Mouse (Mus musculus): ENCODE measurements around the gene 0610037L13Rik.

The 0610037L13Rik gene

GRCm38 (mm10) chr4:107889731-107890432 lies at the start of gene 0610037L13Rik:
Gene 0610037L13Rik (plus strand): TSS chr4:107889813.
- DNase-seq, result peak; percentile 94 to 96

GRCm38 (mm10) chr4:107843687-107844086 lies 45.9 kb upstream of the 0610037L13Rik start:
- DNase-seq, result no peak

DNA sequence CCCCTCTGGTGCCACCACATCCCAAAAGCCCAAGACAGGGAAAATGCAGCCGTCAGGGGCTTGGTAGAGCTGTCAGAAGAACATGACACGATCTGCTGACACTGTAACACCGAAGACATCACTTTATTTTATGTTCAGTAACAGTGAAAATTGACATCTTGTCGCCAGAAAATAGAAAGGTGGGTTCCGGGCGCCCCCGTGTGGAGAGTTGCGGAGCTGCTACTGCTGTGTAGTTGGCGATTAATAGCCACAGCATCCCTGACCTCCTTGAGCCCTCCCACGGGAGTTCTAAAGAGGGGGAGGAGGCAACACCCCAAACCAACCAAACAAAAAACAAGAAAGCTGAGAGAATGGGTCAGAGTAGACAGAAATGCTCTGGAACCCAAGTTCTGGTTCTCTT lies 44.6 kb upstream of the 0610037L13Rik start:
- peak; percentile 86 to 90 for DNase-seq

DNA sequence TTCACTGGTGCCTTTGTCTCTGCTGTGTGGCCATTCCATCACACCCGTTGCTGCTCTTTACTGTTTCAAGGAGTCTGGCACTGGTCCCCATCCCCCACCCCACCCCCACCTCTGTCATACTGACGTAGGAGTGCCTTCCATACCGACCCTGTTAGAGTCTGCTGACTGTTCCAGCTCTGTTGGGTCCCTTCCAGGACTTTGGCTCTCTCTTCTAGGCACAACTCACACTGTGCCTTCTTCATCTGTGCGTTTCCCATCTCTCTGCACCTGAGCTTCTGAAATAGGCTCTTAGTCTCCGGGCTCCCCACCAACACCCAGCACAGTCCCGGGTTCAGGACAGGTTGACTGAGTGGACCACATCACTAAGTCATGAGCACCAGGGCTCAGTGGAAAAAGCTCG lies 42.8 kb upstream of the 0610037L13Rik start:
- DNase-seq, result no peak

- DNase-seq, result no peak
Observed at GRCm38 (mm10) chr4:107848546-107848945, 41.1 kb upstream of the 0610037L13Rik start.

GRCm38 (mm10) chr4:107849621-107850020 lies 40.0 kb upstream of the 0610037L13Rik start:
- no peak for DNase-seq

- peak in 1 of 2 experiments; percentile 53 for DNase-seq
Observed at GRCm38 (mm10) chr4:107850091-107850490, 39.5 kb upstream of the 0610037L13Rik start.

- no peak for DNase-seq
Observed at GRCm38 (mm10) chr4:107853333-107853732, 36.3 kb upstream of the 0610037L13Rik start.

GRCm38 (mm10) chr4:107853836-107854235 lies 35.8 kb upstream of the 0610037L13Rik start:
- DNase-seq, result no peak

DNA sequence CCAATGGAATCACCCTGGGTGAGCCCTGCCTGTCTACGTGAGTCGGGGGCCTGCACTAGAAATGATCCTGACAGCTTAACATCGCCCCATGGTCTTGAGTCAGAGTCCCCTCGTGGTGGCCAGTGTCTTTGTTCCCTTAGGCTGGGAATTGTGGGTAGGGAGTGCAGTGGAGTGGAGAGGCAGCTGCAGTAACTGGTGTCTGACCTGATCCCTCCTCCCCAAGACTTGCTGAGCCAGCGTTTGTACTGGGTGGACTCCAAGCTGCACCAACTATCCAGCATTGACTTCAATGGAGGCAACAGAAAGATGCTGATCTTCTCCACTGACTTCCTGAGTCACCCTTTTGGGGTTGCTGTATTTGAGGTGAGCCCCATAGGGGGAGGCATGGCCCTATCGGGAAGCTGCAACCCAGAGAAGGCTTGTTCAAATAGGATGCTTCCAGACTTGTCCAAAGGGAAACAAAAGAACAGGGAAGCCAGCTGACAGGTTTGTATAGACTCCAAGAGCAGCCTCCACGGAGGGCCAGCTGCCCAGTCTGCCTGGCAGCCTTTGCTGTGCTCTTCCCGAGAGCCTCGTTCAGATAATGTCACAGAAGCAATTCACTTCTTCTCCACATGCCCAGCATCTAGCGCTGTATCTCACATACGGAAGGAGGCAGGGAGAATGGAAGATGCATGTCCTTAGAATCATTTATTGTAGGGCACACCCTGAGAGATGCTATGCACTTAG lies 32.5 kb upstream of the 0610037L13Rik start:
- DNase-seq, result peak in 1 of 2 experiments; percentile 41

DNA sequence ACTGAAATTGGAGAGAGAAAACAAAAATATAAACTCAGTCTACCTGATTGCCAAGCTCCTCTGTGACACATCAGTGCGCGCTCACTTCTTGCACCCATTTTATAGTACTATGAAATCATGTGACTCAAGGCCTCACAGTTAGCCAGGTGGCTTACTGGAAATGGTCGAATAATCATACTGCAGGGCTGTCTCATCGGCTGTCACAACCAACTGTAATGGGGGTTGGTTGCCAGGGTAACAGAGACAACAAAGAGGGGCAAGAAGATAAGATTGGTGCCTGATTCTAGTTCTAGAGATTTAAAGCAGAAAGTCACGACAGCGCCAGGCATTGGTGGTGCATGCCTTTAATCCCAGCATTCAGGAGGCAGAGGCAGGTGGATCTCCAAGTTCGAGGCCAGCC lies 30.6 kb upstream of the 0610037L13Rik start:
- DNase-seq, result no peak

- no peak for DNase-seq
Observed at GRCm38 (mm10) chr4:107864866-107865265, 24.7 kb upstream of the 0610037L13Rik start.

DNA sequence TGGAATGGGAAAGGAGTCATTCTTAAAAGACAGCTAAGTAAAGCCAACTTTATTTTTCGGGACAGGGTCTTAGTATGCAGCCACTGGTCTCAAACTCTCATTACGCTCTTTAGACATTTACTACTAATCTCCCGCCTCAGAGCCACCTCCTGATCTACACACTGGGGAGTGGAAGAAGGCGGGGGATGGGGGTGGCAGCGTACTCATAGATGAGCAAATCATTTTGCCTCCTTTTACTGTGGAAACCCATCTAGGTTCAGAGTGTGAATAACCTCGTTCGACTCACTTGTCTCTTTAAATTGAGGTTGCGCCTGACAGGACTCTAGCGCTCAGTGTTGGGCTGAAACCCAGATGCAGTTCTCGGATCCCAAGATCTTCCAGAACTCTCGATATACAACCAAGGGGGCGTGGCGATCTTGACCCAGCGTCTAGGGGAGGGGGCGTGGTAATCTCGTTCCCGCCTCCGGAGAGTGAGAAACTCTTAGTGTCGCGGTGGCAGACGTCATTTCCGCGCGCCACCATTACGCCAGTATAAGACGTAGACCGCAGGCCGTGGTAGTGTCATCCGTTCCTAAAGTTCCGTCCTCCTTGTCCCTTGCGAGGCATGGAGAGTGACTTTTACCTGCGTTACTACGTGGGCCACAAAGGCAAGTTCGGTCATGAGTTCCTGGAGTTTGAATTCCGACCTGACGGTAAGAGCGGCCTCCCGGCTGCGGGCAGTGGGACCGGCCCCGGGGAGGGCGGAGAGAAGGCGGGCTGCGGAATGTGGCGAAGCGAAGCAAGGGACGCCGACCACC lies 10.2 kb upstream of the 0610037L13Rik start, which contains the start of gene Magoh:
Gene Magoh, plus strand, starts transcription at position 502 of the 797 bp plus-strand sequence.
- peak; percentile 99 for DNase-seq

GRCm38 (mm10) chr4:107881631-107882030 lies 8.0 kb upstream of the 0610037L13Rik start:
- DNase-seq, result no peak

DNA sequence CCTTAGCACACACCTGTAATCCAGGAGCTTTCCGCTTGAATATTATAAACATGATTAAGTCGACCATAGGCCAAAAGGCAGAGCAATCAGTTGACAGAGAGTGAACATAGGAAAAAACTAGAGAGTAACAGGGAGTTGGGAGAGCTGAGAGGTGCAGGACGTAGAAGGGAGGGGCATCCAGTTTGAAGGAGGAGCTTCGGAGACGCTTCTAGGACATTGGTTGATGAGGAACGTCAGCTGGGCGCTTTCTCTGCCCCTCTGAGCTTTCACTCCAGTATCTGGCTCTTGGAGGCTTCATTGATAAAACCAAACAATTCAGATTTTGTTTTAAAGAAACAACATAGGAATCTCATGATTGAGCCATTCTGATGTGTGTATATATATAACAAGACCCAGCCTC lies 3.2 kb upstream of the 0610037L13Rik start:
- DNase-seq, result no peak

GRCm38 (mm10) chr4:107889385-107889730 lies 255 bp upstream of the 0610037L13Rik start:
- no peak for DNase-seq

DNA sequence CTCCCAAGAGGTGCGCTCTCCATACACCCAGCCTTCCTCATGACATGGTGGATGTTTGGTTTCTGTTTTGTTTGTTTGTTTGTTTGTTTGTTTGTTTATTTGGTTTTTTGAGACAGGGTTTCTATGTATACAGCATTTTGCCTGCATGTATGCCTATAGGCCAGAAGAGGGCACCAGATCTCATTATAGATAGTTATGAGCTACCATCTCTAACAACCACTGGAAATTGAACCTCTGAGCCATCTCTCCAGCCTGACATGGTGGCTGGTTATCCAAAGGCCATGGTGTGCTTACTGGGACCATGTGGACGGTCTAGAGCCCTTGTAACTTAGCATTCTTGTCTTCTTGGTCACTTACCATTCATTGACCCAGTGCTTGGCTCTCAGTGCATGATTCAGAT lies 3.0 kb downstream of the 0610037L13Rik start:
- DNase-seq, result peak in 1 of 2 experiments; percentile 9

- DNase-seq, result no peak
Observed at GRCm38 (mm10) chr4:107899211-107899927, 9.8 kb downstream of the 0610037L13Rik start.

DNA sequence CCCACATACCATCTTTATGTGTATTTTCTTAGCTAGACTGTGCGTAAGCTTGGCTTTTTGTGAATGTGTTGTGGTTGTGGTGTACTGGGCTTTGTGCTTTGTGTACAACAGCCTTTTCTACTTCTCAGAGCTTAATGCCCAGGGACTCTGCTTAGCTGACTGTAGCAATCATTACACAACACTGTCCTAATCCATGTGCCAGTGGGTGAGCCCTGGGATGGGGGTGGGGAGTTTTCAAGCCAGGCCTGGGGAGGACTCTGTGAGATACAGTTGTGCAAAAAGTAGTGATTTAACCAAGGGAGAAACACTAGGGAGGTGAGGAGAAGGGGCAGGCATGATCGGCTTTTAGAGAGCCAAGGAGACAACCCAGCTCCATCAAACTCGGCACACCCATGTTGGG lies 10.6 kb downstream of the 0610037L13Rik start:
- no peak for DNase-seq

- no peak for DNase-seq
Observed at GRCm38 (mm10) chr4:107904252-107904651, 14.6 kb downstream of the 0610037L13Rik start.

DNA sequence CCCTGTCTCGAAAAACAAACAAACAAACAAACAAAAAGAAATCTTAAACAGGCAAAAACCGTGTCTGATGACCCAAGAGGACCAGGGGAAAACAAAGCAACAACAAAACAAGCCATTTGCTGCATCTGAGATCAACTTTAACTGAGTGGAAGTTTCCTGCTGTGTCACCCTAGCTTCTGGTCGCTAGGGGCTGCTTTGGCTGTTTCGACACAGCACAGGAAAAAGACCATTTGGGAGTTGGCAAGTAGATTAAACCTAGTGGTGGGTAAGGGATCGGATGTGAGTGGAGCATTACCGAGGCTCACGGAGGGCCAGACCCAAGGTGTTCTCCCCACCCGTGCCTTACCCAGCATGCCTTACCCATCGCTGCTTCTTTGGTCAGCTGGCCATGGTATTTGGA lies 16.9 kb downstream of the 0610037L13Rik start:
- no peak for DNase-seq

DNA sequence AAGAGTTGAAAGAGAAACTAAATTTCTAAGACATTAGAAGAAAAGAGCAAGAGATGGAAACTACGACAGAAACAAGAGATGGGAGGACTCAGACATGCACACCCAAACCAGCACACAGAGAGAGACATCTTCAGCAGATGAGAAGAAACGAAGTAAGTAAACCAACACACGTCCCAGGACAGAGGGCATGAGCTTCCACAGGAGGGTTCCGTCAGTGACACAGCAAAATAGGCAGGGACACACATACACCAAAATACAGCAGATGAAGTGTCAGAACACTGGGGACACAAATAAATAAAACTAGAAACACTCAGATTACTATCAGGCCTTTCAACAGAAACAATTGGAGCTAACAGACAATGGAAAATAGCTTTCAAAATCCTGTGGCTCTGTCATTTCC lies 20.4 kb downstream of the 0610037L13Rik start:
- no peak for DNase-seq

DNA sequence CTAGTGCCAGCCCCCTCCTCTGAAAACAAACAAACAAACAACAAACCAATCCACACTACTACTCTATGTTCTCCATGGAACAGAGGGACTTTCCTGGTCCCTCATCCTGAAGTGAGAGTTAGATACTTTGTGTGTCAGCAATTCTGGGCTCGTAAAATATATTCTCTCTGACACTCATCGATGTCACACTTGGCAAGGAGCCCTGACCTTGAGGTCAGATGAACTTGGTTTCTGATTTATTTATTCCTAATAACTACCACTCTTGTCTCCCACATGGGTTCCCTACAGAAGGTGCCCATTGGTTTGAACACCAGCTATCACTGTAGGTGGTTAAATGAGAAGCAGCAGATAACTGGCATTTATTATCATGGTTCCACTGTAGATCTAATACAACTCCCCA lies 30.7 kb downstream of the 0610037L13Rik start:
- peak in 1 of 2 experiments; percentile 29 for DNase-seq

Data from kidney, postnatal 4 days (tissue).